Mouse (Mus musculus): ENCODE measurements at regions not wholly inside any gene's neighbourhood (a gene's known extent, or its start where the extent isn't known, plus 50 kb on each side); places are given as distances from the start of the nearest gene placed in this dataset.
"Not testable (repeated sequence)": the region's sequence is repeated elsewhere in the genome, so short reads cannot be mapped to it uniquely, and the experiment has no call there.

GRCm38 (mm10) chr9:33728058-33728457, 757.6 kb upstream of the Kirrel3 start:
- not testable (repeated sequence) for H3K4me3 ChIP-seq (ENCODE audit: low read depth, low read length); H3K27ac ChIP-seq (replicated peaks; ENCODE audit: low read depth, low read length); H3K27me3 ChIP-seq (ENCODE audit: control insufficient read depth, insufficient read depth, low read length); DNase-seq (ENCODE audit: low spot score); H3K4me1 ChIP-seq (ENCODE audit: control insufficient read depth, insufficient read depth, low read length); H3K36me3 ChIP-seq (replicated peaks; ENCODE audit: control insufficient read depth, insufficient read depth, low read depth, low read length); ATAC-seq (replicated peaks; ENCODE audit: insufficient number of reproducible peaks, low FRiP score, low TSS enrichment, low read depth); H3K9me3 ChIP-seq (replicated peaks; ENCODE audit: control insufficient read depth, low read length); H3K9ac ChIP-seq (replicated peaks; ENCODE audit: low read length); H3K4me2 ChIP-seq (ENCODE audit: low read depth, low read length)
- WGBS = 77% methylated on average over 21 of the region's 37 CpGs

GRCm38 (mm10) chr9:33760701-33761100, 725.0 kb upstream of the Kirrel3 start:
- H3K4me2 ChIP-seq (ENCODE audit: low read depth, low read length) = no peak overlapping the region
- no peak overlapping the region for H3K4me3 ChIP-seq (ENCODE audit: low read depth, low read length)
- no peak overlapping the region for H3K27ac ChIP-seq (replicated peaks; ENCODE audit: low read depth, low read length)
- DNase-seq (ENCODE audit: low spot score) = no peak
- no peaks in the 10 kb centered on the region for H3K36me3 ChIP-seq (replicated peaks; ENCODE audit: control insufficient read depth, insufficient read depth, low read depth, low read length)
- no peaks in the 10 kb centered on the region for H3K4me1 ChIP-seq (ENCODE audit: control insufficient read depth, insufficient read depth, low read length)
- no peaks in the 10 kb centered on the region for H3K27me3 ChIP-seq (ENCODE audit: control insufficient read depth, insufficient read depth, low read length)
- no peak overlapping the region for H3K9ac ChIP-seq (replicated peaks; ENCODE audit: low read length)
- no peak for ATAC-seq (replicated peaks; ENCODE audit: insufficient number of reproducible peaks, low FRiP score, low TSS enrichment, low read depth)
- no peaks in the 10 kb centered on the region for H3K9me3 ChIP-seq (replicated peaks; ENCODE audit: control insufficient read depth, low read length)

- Histone ChIP-seq H3K4me2 (ENCODE audit: low read depth, low read length) (no peak overlapping the region), H3K9me3 (replicated peaks; ENCODE audit: control insufficient read depth, low read length) (no peaks in the 10 kb centered on the region), H3K27me3 (ENCODE audit: control insufficient read depth, insufficient read depth, low read length) (no peaks in the 10 kb centered on the region), H3K4me3 (ENCODE audit: low read depth, low read length) (no peak overlapping the region), H3K4me1 (ENCODE audit: control insufficient read depth, insufficient read depth, low read length) (no peaks in the 10 kb centered on the region), H3K27ac (replicated peaks; ENCODE audit: low read depth, low read length) (no peak overlapping the region), H3K9ac (replicated peaks; ENCODE audit: low read length) (no peak overlapping the region), H3K36me3 (replicated peaks; ENCODE audit: control insufficient read depth, insufficient read depth, low read depth, low read length) (no peaks in the 10 kb centered on the region)
- 69% methylated on average over 2 of the region's 2 CpGs for WGBS
- DNase-seq (ENCODE audit: low spot score) (no peak), ATAC-seq (replicated peaks; ENCODE audit: insufficient number of reproducible peaks, low FRiP score, low TSS enrichment, low read depth) (no peak)
Observed at GRCm38 (mm10) chr9:33766235-33766634, 719.5 kb upstream of the Kirrel3 start.

- no peaks in the 10 kb centered on the region for H3K9me3 ChIP-seq (replicated peaks; ENCODE audit: control insufficient read depth, low read length)
- no peaks in the 10 kb centered on the region for H3K36me3 ChIP-seq (replicated peaks; ENCODE audit: control insufficient read depth, insufficient read depth, low read depth, low read length)
- no peaks in the 10 kb centered on the region for H3K27me3 ChIP-seq (ENCODE audit: control insufficient read depth, insufficient read depth, low read length)
- ATAC-seq (replicated peaks; ENCODE audit: insufficient number of reproducible peaks, low FRiP score, low TSS enrichment, low read depth) (no peak), DNase-seq (ENCODE audit: low spot score) (no peak)
- H3K4me3 ChIP-seq (ENCODE audit: low read depth, low read length) = no peak overlapping the region
- no peak overlapping the region for H3K9ac ChIP-seq (replicated peaks; ENCODE audit: low read length)
- 86% methylated on average over 2 of the region's 2 CpGs for WGBS
- H3K4me1 ChIP-seq (ENCODE audit: control insufficient read depth, insufficient read depth, low read length) = no peaks in the 10 kb centered on the region
- no peak overlapping the region for H3K27ac ChIP-seq (replicated peaks; ENCODE audit: low read depth, low read length)
- no peak overlapping the region for H3K4me2 ChIP-seq (ENCODE audit: low read depth, low read length)
Observed at GRCm38 (mm10) chr9:33769811-33770210, 715.9 kb upstream of the Kirrel3 start.

GRCm38 (mm10) chr9:33774178-33774577, 711.5 kb upstream of the Kirrel3 start:
- ATAC-seq (replicated peaks; ENCODE audit: insufficient number of reproducible peaks, low FRiP score, low TSS enrichment, low read depth) = no peak
- WGBS = 75% methylated on average over 5 of the region's 5 CpGs
- H3K4me2 ChIP-seq (ENCODE audit: low read depth, low read length) = no peak overlapping the region
- H3K27me3 ChIP-seq (ENCODE audit: control insufficient read depth, insufficient read depth, low read length) = no peaks in the 10 kb centered on the region
- H3K36me3 ChIP-seq (replicated peaks; ENCODE audit: control insufficient read depth, insufficient read depth, low read depth, low read length) = no peaks in the 10 kb centered on the region
- H3K4me1 ChIP-seq (ENCODE audit: control insufficient read depth, insufficient read depth, low read length) = no peaks in the 10 kb centered on the region
- no peak overlapping the region for H3K9ac ChIP-seq (replicated peaks; ENCODE audit: low read length)
- DNase-seq (ENCODE audit: low spot score) = no peak
- no peak overlapping the region for H3K27ac ChIP-seq (replicated peaks; ENCODE audit: low read depth, low read length)
- no peaks in the 10 kb centered on the region for H3K9me3 ChIP-seq (replicated peaks; ENCODE audit: control insufficient read depth, low read length)
- H3K4me3 ChIP-seq (ENCODE audit: low read depth, low read length) = no peak overlapping the region

- no peaks in the 10 kb centered on the region for H3K9me3 ChIP-seq (replicated peaks; ENCODE audit: control insufficient read depth, low read length)
- H3K9ac ChIP-seq (replicated peaks; ENCODE audit: low read length) = no peak overlapping the region
- no peaks in the 10 kb centered on the region for H3K36me3 ChIP-seq (replicated peaks; ENCODE audit: control insufficient read depth, insufficient read depth, low read depth, low read length)
- H3K4me2 ChIP-seq (ENCODE audit: low read depth, low read length) = no peak overlapping the region
- 65% methylated on average over 4 of the region's 4 CpGs for WGBS
- no peaks in the 10 kb centered on the region for H3K4me1 ChIP-seq (ENCODE audit: control insufficient read depth, insufficient read depth, low read length)
- H3K4me3 ChIP-seq (ENCODE audit: low read depth, low read length) = no peak overlapping the region
- H3K27me3 ChIP-seq (ENCODE audit: control insufficient read depth, insufficient read depth, low read length) = no peaks in the 10 kb centered on the region
- DNase-seq (ENCODE audit: low spot score) (no peak), ATAC-seq (replicated peaks; ENCODE audit: insufficient number of reproducible peaks, low FRiP score, low TSS enrichment, low read depth) (no peak)
- H3K27ac ChIP-seq (replicated peaks; ENCODE audit: low read depth, low read length) = no peak overlapping the region
Observed at GRCm38 (mm10) chr9:33790617-33791016, 695.1 kb upstream of the Kirrel3 start.

GRCm38 (mm10) chr9:33800250-33800649, 685.4 kb upstream of the Kirrel3 start:
- ATAC-seq (replicated peaks; ENCODE audit: insufficient number of reproducible peaks, low FRiP score, low TSS enrichment, low read depth) (no peak), DNase-seq (ENCODE audit: low spot score) (peak; percentile 6)
- H3K4me2 ChIP-seq (ENCODE audit: low read depth, low read length) = no peak overlapping the region
- no peaks in the 10 kb centered on the region for H3K4me1 ChIP-seq (ENCODE audit: control insufficient read depth, insufficient read depth, low read length)
- H3K36me3 ChIP-seq (replicated peaks; ENCODE audit: control insufficient read depth, insufficient read depth, low read depth, low read length) = no peaks in the 10 kb centered on the region
- no peaks in the 10 kb centered on the region for H3K27me3 ChIP-seq (ENCODE audit: control insufficient read depth, insufficient read depth, low read length)
- H3K9me3 ChIP-seq (replicated peaks; ENCODE audit: control insufficient read depth, low read length) = no peaks in the 10 kb centered on the region
- H3K9ac ChIP-seq (replicated peaks; ENCODE audit: low read length) = no peak overlapping the region
- WGBS = 60% methylated on average over 6 of the region's 6 CpGs
- H3K27ac ChIP-seq (replicated peaks; ENCODE audit: low read depth, low read length) = no peak overlapping the region
- no peak overlapping the region for H3K4me3 ChIP-seq (ENCODE audit: low read depth, low read length)

GRCm38 (mm10) chr9:33800763-33801162, 684.9 kb upstream of the Kirrel3 start:
- ATAC-seq (replicated peaks; ENCODE audit: insufficient number of reproducible peaks, low FRiP score, low TSS enrichment, low read depth) = no peak

More at GRCm38 (mm10) chr9:33800763-33801162, 684.9 kb upstream of the Kirrel3 start:
- DNase-seq (ENCODE audit: low spot score) = no peak
- Histone ChIP-seq H3K9ac (replicated peaks; ENCODE audit: low read length) (no peak overlapping the region), H3K9me3 (replicated peaks; ENCODE audit: control insufficient read depth, low read length) (no peaks in the 10 kb centered on the region), H3K27me3 (ENCODE audit: control insufficient read depth, insufficient read depth, low read length) (no peaks in the 10 kb centered on the region), H3K4me3 (ENCODE audit: low read depth, low read length) (no peak overlapping the region), H3K4me2 (ENCODE audit: low read depth, low read length) (no peak overlapping the region), H3K27ac (replicated peaks; ENCODE audit: low read depth, low read length) (no peak overlapping the region), H3K4me1 (ENCODE audit: control insufficient read depth, insufficient read depth, low read length) (no peaks in the 10 kb centered on the region), H3K36me3 (replicated peaks; ENCODE audit: control insufficient read depth, insufficient read depth, low read depth, low read length) (no peaks in the 10 kb centered on the region)
- WGBS = 31% methylated on average over 1 of the region's 1 CpGs
